Mouse (Mus musculus): ENCODE measurements around the gene Osbp2. TPM values are rescaled to one million over a fixed set of nuclear protein-coding genes. Genes with fewer than 3 reads are reported as not detected.

The Osbp2 gene
- polyA plus RNA-seq, 1 experiment from 2014 or later: not detected

GRCm38 (mm10) chr11:3905446-3905845 is 41.7 kb upstream of the Osbp2 start:
- WGBS (ENCODE audit: insufficient replicate concordance): 73% methylated on average over 1 of the region's 1 CpGs
- TF ChIP-seq CTCF (IDR thresholded peaks at IDR 0.05; ENCODE audit: low read depth): no peak
- TF ChIP-seq EP300 (IDR thresholded peaks at IDR 0.05; ENCODE audit: low read depth): no peak
- DNase-seq (no peak), ATAC-seq (no peak)
- Histone ChIP-seq H3K4me1 (ENCODE audit: insufficient read depth) (no peaks in the 10 kb centered on the region), H3K4me2 (ENCODE audit: low read depth, low read length) (no peak overlapping the region), H3K9ac (replicated peaks) (no peak overlapping the region), H3K27me3 (ENCODE audit: insufficient read depth, low read length) (no peaks in the 10 kb centered on the region; the same call in 1 of the 2 replicates), H3K36me3 (replicated peaks; ENCODE audit: insufficient read depth, low read length) (no peaks in the 10 kb centered on the region), H3K9me3 (ENCODE audit: low read length) (no peaks in the 10 kb centered on the region), H3K27ac (ENCODE audit: low read depth) (no peak overlapping the region), H3K4me3 (ENCODE audit: low read depth, low read length) (no peak overlapping the region)

GRCm38 (mm10) chr11:3904673-3905072 is 41.0 kb upstream of the Osbp2 start:
- no peak for TF ChIP-seq CTCF (IDR thresholded peaks at IDR 0.05; ENCODE audit: low read depth)
- no peak overlapping the region for H3K27ac ChIP-seq (ENCODE audit: low read depth)
- H3K9me3 ChIP-seq (ENCODE audit: low read length): no peaks in the 10 kb centered on the region
- DNase-seq: no peak
- no peaks in the 10 kb centered on the region for H3K36me3 ChIP-seq (replicated peaks; ENCODE audit: insufficient read depth, low read length)
- H3K9ac ChIP-seq (replicated peaks): no peak overlapping the region
- H3K4me2 ChIP-seq (ENCODE audit: low read depth, low read length): no peak overlapping the region
- H3K27me3 ChIP-seq (ENCODE audit: insufficient read depth, low read length): no peaks in the 10 kb centered on the region; the same call in 1 of the 2 replicates
- H3K4me1 ChIP-seq (ENCODE audit: insufficient read depth): no peaks in the 10 kb centered on the region
- H3K4me3 ChIP-seq (ENCODE audit: low read depth, low read length): no peak overlapping the region
- 64% methylated on average over 6 of the region's 6 CpGs for WGBS (ENCODE audit: insufficient replicate concordance)
- no peak for ATAC-seq

DNA sequence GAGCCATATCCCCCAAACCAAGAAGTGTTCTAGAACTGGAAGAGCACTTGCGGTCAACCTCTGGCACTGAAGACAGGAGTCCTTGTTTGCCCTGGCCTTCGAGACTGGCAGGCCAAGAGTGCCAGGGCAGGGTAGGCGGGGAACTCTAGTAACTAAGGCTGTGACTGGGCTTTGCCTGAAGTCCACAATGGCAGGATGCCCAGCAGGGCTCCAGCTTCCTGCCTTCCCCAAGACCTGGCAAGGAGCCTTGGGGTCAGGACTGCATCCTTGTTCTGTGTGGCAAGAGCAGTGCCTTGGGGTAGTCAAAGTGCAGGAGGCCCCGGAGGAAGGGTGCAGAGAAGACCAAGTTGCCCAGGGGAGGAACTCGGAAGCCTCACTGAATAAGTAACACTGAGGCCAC is 39.3 kb upstream of the Osbp2 start:
- Histone ChIP-seq H3K4me1 (ENCODE audit: insufficient read depth) (no peaks in the 10 kb centered on the region), H3K9me3 (ENCODE audit: low read length) (no peaks in the 10 kb centered on the region), H3K27ac (ENCODE audit: low read depth) (no peak overlapping the region), H3K36me3 (replicated peaks; ENCODE audit: insufficient read depth, low read length) (no peaks in the 10 kb centered on the region), H3K9ac (replicated peaks) (no peak overlapping the region), H3K27me3 (ENCODE audit: insufficient read depth, low read length) (no peaks in the 10 kb centered on the region), H3K4me2 (ENCODE audit: low read depth, low read length) (no peak overlapping the region), H3K4me3 (ENCODE audit: low read depth, low read length) (no peak overlapping the region)
- no peak for TF ChIP-seq EP300 (IDR thresholded peaks at IDR 0.05; ENCODE audit: low read depth)
- no peak for TF ChIP-seq CTCF (IDR thresholded peaks at IDR 0.05; ENCODE audit: low read depth)
- WGBS (ENCODE audit: insufficient replicate concordance): 62% methylated on average over 5 of the region's 5 CpGs
- ATAC-seq: no peak
- DNase-seq: no peak

GRCm38 (mm10) chr11:3902516-3902915 is 38.8 kb upstream of the Osbp2 start:
- no peaks in the 10 kb centered on the region for H3K9me3 ChIP-seq (ENCODE audit: low read length)
- no peak overlapping the region for H3K9ac ChIP-seq (replicated peaks)
- H3K4me1 ChIP-seq (ENCODE audit: insufficient read depth): no peaks in the 10 kb centered on the region
- no peaks in the 10 kb centered on the region for H3K27me3 ChIP-seq (ENCODE audit: insufficient read depth, low read length)
- no peak overlapping the region for H3K4me3 ChIP-seq (ENCODE audit: low read depth, low read length)
- WGBS (ENCODE audit: insufficient replicate concordance): 76% methylated on average over 3 of the region's 3 CpGs
- H3K27ac ChIP-seq (ENCODE audit: low read depth): no peak overlapping the region
- no peaks in the 10 kb centered on the region for H3K36me3 ChIP-seq (replicated peaks; ENCODE audit: insufficient read depth, low read length)
- no peak for DNase-seq
- no peak overlapping the region for H3K4me2 ChIP-seq (ENCODE audit: low read depth, low read length)
- no peak for ATAC-seq
- TF ChIP-seq EP300 (IDR thresholded peaks at IDR 0.05; ENCODE audit: low read depth): no peak
- no peak for TF ChIP-seq CTCF (IDR thresholded peaks at IDR 0.05; ENCODE audit: low read depth)

DNA sequence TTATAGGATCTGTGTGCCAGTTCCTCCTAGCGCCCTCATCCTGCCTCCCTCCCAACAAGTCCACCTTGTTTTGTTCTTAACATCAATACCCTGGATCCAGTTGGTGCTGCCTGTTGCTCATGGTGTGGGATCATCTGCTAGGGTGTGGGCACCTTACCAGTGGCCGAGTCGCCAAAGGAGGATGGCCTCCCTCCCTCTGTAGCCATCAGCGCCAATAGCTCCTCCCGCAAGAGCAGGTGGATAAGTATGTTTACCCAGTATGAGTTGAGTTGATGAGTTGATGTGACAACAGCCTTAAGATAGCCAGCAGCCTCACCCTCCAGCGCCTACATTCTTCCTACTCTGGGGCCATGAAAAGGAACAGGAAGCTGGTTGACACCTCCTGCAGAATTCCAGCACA is 36.6 kb upstream of the Osbp2 start:
- Histone ChIP-seq H3K4me1 (ENCODE audit: insufficient read depth) (peaks cover 2% of the 10 kb centered on the region; the same call in 1 of the 2 replicates), H3K36me3 (replicated peaks; ENCODE audit: insufficient read depth, low read length) (no peaks in the 10 kb centered on the region), H3K4me3 (ENCODE audit: low read depth, low read length) (no peak overlapping the region), H3K4me2 (ENCODE audit: low read depth, low read length) (no peak overlapping the region), H3K27ac (ENCODE audit: low read depth) (no peak overlapping the region), H3K9me3 (ENCODE audit: low read length) (no peaks in the 10 kb centered on the region), H3K27me3 (ENCODE audit: insufficient read depth, low read length) (no peaks in the 10 kb centered on the region), H3K9ac (replicated peaks) (no peak overlapping the region)
- 73% methylated on average over 6 of the region's 6 CpGs for WGBS (ENCODE audit: insufficient replicate concordance)
- TF ChIP-seq EP300 (IDR thresholded peaks at IDR 0.05; ENCODE audit: low read depth) (no peak), CTCF (IDR thresholded peaks at IDR 0.05; ENCODE audit: low read depth) (no peak)
- DNase-seq (no peak), ATAC-seq (no peak)

- Histone ChIP-seq H3K36me3 (replicated peaks; ENCODE audit: insufficient read depth, low read length) (no peaks in the 10 kb centered on the region), H3K4me1 (ENCODE audit: insufficient read depth) (peaks cover 11% of the 10 kb centered on the region), H3K4me2 (ENCODE audit: low read depth, low read length) (no peak overlapping the region), H3K27ac (ENCODE audit: low read depth) (no peak overlapping the region), H3K9ac (replicated peaks) (no peak overlapping the region), H3K27me3 (ENCODE audit: insufficient read depth, low read length) (no peaks in the 10 kb centered on the region), H3K4me3 (ENCODE audit: low read depth, low read length) (no peak overlapping the region), H3K9me3 (ENCODE audit: low read length) (no peaks in the 10 kb centered on the region)
- ATAC-seq: no peak
- TF ChIP-seq CTCF (IDR thresholded peaks at IDR 0.05; ENCODE audit: low read depth) (no peak), EP300 (IDR thresholded peaks at IDR 0.05; ENCODE audit: low read depth) (no peak)
- DNase-seq: no peak
- WGBS (ENCODE audit: insufficient replicate concordance): 78% methylated on average over 1 of the region's 1 CpGs
Observed at GRCm38 (mm10) chr11:3895933-3896332, 32.2 kb upstream of the Osbp2 start.

- Histone ChIP-seq H3K9me3 (ENCODE audit: low read length) (no peaks in the 10 kb centered on the region), H3K27me3 (ENCODE audit: insufficient read depth, low read length) (no peaks in the 10 kb centered on the region), H3K36me3 (replicated peaks; ENCODE audit: insufficient read depth, low read length) (no peaks in the 10 kb centered on the region), H3K27ac (ENCODE audit: low read depth) (no peak overlapping the region), H3K4me3 (ENCODE audit: low read depth, low read length) (peak overlapping the region; percentile 45), H3K4me1 (ENCODE audit: insufficient read depth) (peaks cover 11% of the 10 kb centered on the region), H3K4me2 (ENCODE audit: low read depth, low read length) (peak overlapping the region; percentile 78), H3K9ac (replicated peaks) (no peak overlapping the region)
- no peak for DNase-seq
- WGBS (ENCODE audit: insufficient replicate concordance): 3% methylated on average over 10 of the region's 10 CpGs
- ATAC-seq: no peak
- TF ChIP-seq CTCF (IDR thresholded peaks at IDR 0.05; ENCODE audit: low read depth): no peak
- no peak for TF ChIP-seq EP300 (IDR thresholded peaks at IDR 0.05; ENCODE audit: low read depth)
Observed at GRCm38 (mm10) chr11:3895458-3895857, 31.8 kb upstream of the Osbp2 start.

Measured in liver, postnatal 0 days (tissue).